Mouse (Mus musculus) G1E-ER4 (cell line): Measurements from ENCODE around the gene Elk3. TPM values are rescaled to one million over a fixed set of nuclear protein-coding genes. Genes with fewer than 3 reads are reported as not detected.

ENCODE experiments used
- GATA1 ChIP-seq: IDR thresholded peaks from one replicate; pipeline ENCODE4 v1.8.0; 2012; ENCODE audit warnings: low read length, inconsistent platforms
- polyA plus RNA-seq: library from polyadenylated mRNA; stranded (reverse); fragments of >175 nt; gene quantifications from 2 replicates; pipeline ENCODE4 v1.2.3, GENCODE M21; 2012

Elk3 gene
- polyA plus RNA-seq, 1 experiment = not detected

- TF ChIP-seq GATA1 = no peak
These were observed 23.3 kb downstream of the Elk3 start for GRCm38 (mm10) chr10:93287551-93288145.

GRCm38 (mm10) chr10:93285489-93285888, 25.4 kb downstream of the Elk3 start:
- TF ChIP-seq GATA1 = no peak

GRCm38 (mm10) chr10:93283258-93283657, 27.7 kb downstream of the Elk3 start:
- TF ChIP-seq GATA1 = no peak

- no peak for TF ChIP-seq GATA1
These were observed 28.4 kb downstream of the Elk3 start for GRCm38 (mm10) chr10:93282526-93282964.

- no peak for TF ChIP-seq GATA1
These were observed 29.8 kb downstream of the Elk3 start for GRCm38 (mm10) chr10:93281092-93281491.

GRCm38 (mm10) chr10:93280586-93280985, 30.3 kb downstream of the Elk3 start:
- TF ChIP-seq GATA1 = no peak

- TF ChIP-seq GATA1 = no peak
These were observed 31.9 kb downstream of the Elk3 start for GRCm38 (mm10) chr10:93279062-93279461.

- TF ChIP-seq GATA1 = no peak
These were observed 32.6 kb downstream of the Elk3 start for GRCm38 (mm10) chr10:93278361-93278760.

GRCm38 (mm10) chr10:93276857-93277256, 34.1 kb downstream of the Elk3 start:
- TF ChIP-seq GATA1 = no peak

GRCm38 (mm10) chr10:93276349-93276763, 34.6 kb downstream of the Elk3 start:
- TF ChIP-seq GATA1 = no peak

GRCm38 (mm10) chr10:93275212-93276136, 35.5 kb downstream of the Elk3 start:
- no peak for TF ChIP-seq GATA1

GRCm38 (mm10) chr10:93274277-93274696, 36.6 kb downstream of the Elk3 start:
- no peak for TF ChIP-seq GATA1

- no peak for TF ChIP-seq GATA1
These were observed 37.7 kb downstream of the Elk3 start for GRCm38 (mm10) chr10:93272986-93273982.

- no peak for TF ChIP-seq GATA1
These were observed 39.1 kb downstream of the Elk3 start for GRCm38 (mm10) chr10:93271831-93272230.

GRCm38 (mm10) chr10:93270889-93271460, 40.0 kb downstream of the Elk3 start:
- no peak for TF ChIP-seq GATA1
